Mouse (Mus musculus): ENCODE results near the gene Klk1b3. TPM values are rescaled to one million over a fixed set of nuclear protein-coding genes. Genes with fewer than 3 reads are reported as not detected.
A peak's percentile ranks its signal among the peaks of the same experiment; 100 is the strongest.
"Not testable (repeated sequence)": the region's sequence is repeated elsewhere in the genome, so short reads cannot be mapped to it uniquely, and the experiment has no call there.

Gene Klk1b3
- total RNA-seq (2015; ENCODE audit: low replicate concordance) (not detected in 2 replicates), total RNA-seq (2017; ENCODE audit: low replicate concordance) (not detected in 2 replicates)

DNA sequence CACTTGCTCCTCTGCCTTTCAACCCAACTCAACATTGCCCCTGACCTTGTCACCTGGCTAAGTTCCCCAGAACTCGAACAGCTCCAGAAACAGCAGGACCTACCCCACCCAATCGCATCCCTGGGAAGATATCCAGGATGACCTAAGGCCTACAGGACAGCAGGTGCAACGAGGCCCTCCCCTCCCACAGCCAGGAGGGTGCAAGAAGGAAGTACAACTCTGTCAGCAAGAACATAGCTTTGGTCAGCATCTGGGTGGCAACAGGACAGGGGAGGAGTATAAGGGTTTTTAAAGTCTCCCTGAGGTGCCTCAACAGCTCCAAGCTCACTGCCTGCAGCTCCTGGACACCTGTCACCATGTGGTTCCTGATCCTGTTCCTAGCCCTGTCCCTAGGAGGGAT is at the start of gene Klk1b3:
Gene Klk1b3, plus strand, starts transcription at position 301 of the 400 bp plus-strand sequence.
- ATAC-seq (replicated peaks; ENCODE audit: low FRiP score, poor library complexity, severe bottlenecking), result no peak

- no peak for ATAC-seq (replicated peaks; ENCODE audit: low FRiP score, poor library complexity, severe bottlenecking)
Observed at GRCm38 (mm10) chr7:44179299-44180045, 18.5 kb upstream of the Klk1b3 start.

- not testable (repeated sequence) for ATAC-seq (replicated peaks; ENCODE audit: low FRiP score, poor library complexity, severe bottlenecking)
Observed at GRCm38 (mm10) chr7:44186516-44186915, 11.5 kb upstream of the Klk1b3 start.

- not testable (repeated sequence) for ATAC-seq (replicated peaks; ENCODE audit: low FRiP score, poor library complexity, severe bottlenecking)
Observed at GRCm38 (mm10) chr7:44187936-44188335, 10.1 kb upstream of the Klk1b3 start, which contains the start of gene Klk1b24. Gene Klk1b24, plus strand, starts transcription at chr7:44188236.

DNA sequence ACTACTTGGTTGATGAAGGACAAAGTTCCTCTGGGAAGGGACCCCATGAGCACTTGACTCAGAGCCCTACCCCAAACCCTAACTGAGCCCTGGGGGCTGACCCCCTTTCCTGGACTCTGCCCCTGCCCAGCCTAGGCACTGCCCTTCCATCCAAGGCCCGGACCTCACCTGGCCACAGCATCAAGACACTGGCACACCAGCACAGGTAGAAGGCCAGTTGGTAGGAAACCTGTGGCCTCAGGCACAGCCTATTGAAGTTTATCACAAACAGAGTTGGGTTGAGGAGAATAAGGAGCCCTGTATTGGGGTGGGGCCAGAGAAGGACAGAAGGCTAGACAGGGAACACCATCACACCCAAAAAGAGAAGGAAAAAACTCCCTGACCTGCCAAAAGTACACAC is 4.5 kb upstream of the Klk1b3 start:
- ATAC-seq (replicated peaks; ENCODE audit: low FRiP score, poor library complexity, severe bottlenecking), result not testable (repeated sequence)

DNA sequence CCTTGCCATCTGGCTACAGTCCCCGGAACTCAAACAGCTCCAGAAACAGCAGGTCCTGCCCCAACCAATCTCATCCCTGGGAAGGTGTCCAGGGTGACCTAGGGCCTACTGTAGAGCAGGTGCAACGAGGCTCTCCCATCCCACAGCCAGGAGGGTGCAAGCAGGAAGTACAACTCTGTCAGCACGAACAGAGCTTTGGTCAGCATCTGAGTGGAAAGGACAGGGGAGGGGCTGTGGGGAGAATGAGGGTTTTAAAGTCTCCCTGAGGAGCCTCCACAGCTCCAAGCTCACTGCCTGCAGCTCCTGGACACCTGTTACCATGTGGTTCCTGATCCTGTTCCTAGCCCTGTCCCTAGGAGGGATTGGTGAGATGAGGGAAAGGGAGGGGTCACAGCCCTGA is 9.1 kb downstream of the Klk1b3 start, which contains the start of gene Klk1b4:
Gene Klk1b4, plus strand, starts transcription at position 301 of the 400 bp plus-strand sequence.
- ATAC-seq (replicated peaks; ENCODE audit: low FRiP score, poor library complexity, severe bottlenecking), result not testable (repeated sequence)

- no peak for ATAC-seq (replicated peaks; ENCODE audit: low FRiP score, poor library complexity, severe bottlenecking)
Observed at GRCm38 (mm10) chr7:44208307-44208706, 10.3 kb downstream of the Klk1b3 start.

- ATAC-seq (replicated peaks; ENCODE audit: low FRiP score, poor library complexity, severe bottlenecking), result no peak
Observed at GRCm38 (mm10) chr7:44215645-44216044, 17.7 kb downstream of the Klk1b3 start, which contains the start of gene Klk1b5. Gene Klk1b5, plus strand, starts transcription at chr7:44215945.

DNA sequence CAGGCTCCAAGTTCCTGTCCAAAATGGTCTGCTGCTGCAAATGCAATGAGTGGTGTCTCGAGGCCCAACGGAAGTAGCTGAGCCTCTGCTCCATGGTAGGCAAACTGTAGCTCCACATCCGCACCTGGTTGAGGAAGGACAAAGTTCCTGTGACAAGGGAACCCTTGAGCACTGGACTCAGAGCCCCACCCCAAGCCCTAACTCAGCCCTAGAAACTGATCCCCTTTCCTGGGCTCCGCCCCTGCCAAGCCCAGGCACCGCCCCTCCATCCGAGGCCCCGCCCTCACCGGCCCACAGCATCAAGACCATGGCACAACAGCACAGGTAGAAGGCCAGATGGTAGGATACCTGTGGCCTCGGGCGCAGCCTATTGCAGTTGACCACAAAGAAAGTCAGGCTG is 23.6 kb downstream of the Klk1b3 start:
- 0 out of 2 replicates have a peak, but pooled peaks have one; percentile 30 for ATAC-seq (replicated peaks; ENCODE audit: low FRiP score, poor library complexity, severe bottlenecking)

- ATAC-seq (replicated peaks; ENCODE audit: low FRiP score, poor library complexity, severe bottlenecking), result not testable (repeated sequence)
Observed at GRCm38 (mm10) chr7:44222335-44222734, 24.3 kb downstream of the Klk1b3 start.

DNA sequence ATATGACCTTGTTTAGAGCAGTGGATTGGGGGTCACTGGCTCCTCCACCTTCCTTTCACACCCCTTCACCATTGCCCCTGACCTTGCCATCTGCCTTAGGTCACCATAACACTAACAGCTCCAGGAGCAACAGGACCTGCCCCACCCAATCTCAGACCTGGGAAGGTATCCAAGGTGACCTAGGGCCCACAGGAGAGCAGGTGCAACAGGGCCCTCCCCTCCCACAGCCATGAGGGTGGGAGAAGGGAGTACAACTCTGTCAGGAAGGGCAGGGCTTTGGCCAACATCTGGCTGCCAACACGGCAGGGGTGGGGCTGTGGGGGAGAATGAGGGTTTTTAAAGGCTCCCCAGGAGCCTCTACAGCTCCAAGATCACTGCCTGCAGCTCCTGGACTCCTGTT is 27.1 kb downstream of the Klk1b3 start, which contains the start of gene Klk1:
Gene Klk1, plus strand, starts transcription at position 285 of the 400 bp plus-strand sequence.
- ATAC-seq (replicated peaks; ENCODE audit: low FRiP score, poor library complexity, severe bottlenecking), result no peak

DNA sequence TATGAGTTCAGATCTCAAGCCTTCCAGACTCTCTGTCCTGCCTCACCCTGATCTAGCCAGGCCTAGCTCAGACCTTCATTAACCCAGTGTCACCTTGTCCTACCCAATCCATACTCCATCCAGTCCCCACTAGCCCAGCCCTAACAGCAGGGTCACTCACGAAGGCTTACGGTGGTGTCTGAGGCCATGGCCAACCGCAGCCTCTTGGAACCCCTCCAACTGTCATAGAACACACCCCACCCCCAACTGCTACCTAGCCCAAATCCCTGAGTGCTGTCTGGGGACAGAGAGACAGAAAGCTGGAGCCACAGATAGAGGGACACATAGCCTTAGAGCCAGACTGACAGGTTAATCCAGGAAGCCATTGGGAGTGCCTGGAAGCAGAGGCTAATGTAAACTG is 37.9 kb downstream of the Klk1b3 start, which contains the start of gene Gm36864:
Gene Gm36864, plus strand, starts transcription at position 269 of the 400 bp plus-strand sequence.
- no peak for ATAC-seq (replicated peaks; ENCODE audit: low FRiP score, poor library complexity, severe bottlenecking)

- ATAC-seq (replicated peaks; ENCODE audit: low FRiP score, poor library complexity, severe bottlenecking), result no peak
Observed at GRCm38 (mm10) chr7:44239913-44240312, 41.9 kb downstream of the Klk1b3 start.

GRCm38 (mm10) chr7:44240712-44241111 is 42.7 kb downstream of the Klk1b3 start:
- ATAC-seq (replicated peaks; ENCODE audit: low FRiP score, poor library complexity, severe bottlenecking), result no peak

DNA sequence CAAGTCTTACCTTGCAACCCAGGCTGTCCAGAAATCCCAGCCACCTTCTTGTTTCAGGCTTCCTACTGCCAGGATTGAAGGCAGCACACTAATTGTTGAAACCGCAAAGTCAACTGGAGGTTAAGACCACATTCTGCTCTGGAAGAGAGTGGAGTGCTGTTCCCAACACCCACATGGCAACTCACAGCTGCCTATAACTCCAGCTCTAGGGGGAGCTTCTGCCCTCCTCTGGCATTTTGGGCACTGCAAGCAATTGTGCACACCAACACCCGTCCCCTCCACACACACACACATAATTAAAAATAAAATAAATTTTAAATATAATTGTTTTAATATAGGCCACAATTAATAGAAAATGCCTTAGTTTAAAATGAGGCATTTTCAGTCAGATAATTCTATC is 43.2 kb downstream of the Klk1b3 start:
- ATAC-seq (replicated peaks; ENCODE audit: low FRiP score, poor library complexity, severe bottlenecking), result no peak

- ATAC-seq (replicated peaks; ENCODE audit: low FRiP score, poor library complexity, severe bottlenecking), result no peak
Observed at GRCm38 (mm10) chr7:44244080-44244479, 46.1 kb downstream of the Klk1b3 start.

DNA sequence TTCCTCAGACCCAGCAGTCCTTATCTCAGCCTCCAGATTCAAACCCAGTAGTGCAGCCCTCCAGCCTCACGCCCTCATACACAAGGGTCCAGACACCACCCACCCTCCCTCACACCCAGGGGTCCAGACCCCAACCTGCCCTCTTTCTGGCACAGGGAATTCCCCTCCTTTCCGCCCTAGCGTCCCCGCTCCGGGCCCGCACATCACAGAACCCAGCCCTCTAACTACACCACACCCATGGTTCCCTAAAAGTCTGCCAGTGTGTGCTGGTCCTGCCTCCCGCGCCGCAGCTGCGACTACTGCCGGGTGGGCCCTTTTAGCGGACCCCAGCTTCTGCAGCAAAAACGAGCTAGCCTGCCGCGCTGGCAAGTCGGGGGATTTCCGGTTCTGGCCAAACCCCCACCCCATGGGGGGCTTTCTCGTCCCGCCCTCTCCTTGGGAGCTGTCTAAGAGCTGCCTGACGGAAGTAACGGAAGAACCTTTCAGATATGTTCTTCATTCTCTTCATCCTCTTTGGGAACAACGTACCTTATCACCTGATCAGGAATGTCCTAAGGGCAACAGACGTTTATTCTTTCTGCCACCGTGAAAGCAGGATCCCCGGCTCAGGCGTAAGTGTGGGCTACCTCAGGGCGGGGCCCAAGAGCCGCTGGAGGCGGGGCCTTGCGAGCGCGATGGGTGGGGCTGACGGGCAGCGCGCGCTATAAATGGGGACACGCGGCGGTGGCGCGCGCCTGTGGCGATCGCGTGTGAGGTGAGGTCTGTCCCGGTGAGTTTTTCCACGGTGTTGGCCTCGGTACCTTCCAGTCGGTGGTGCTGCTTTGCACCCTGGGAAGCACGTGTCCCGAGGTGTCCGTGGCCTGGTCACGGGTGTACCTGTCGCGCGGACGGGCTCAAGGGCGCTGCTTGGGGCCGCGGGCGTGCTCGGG is 48.3 kb downstream of the Klk1b3 start, which contains the start of the genes 1700028J19Rik and 2410002F23Rik:
Gene 1700028J19Rik, minus strand, starts transcription at position 641 of the 929 bp plus-strand sequence.
Gene 2410002F23Rik, plus strand, starts transcription at position 668 of the 929 bp plus-strand sequence.
- peak; percentile 90 for ATAC-seq (replicated peaks; ENCODE audit: low FRiP score, poor library complexity, severe bottlenecking)

DNA sequence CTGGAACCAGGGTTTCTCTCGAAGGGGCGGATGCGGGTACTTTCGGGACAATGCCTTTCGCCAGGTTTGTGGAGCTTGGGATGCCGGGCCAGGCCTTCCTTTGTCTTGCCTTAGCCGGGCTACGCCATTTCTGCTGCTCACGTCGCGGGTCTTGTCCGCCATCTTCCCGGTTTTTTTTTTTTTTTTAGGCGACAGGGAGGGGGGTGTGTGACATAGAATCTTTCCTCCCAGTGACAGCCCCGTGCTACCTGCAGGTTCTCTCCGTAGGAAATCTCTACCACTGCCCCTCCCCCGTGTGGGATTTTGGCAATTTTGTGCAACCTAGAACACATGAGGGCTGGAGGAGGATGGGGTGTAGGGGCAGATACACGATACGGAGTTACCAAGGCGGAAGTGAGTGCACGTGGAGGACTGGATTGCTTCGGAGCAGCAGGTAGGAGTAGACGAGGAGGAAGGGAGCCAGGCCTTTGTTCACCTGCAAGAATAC is 49.0 kb downstream of the Klk1b3 start:
- no peak for ATAC-seq (replicated peaks; ENCODE audit: low FRiP score, poor library complexity, severe bottlenecking)

DNA sequence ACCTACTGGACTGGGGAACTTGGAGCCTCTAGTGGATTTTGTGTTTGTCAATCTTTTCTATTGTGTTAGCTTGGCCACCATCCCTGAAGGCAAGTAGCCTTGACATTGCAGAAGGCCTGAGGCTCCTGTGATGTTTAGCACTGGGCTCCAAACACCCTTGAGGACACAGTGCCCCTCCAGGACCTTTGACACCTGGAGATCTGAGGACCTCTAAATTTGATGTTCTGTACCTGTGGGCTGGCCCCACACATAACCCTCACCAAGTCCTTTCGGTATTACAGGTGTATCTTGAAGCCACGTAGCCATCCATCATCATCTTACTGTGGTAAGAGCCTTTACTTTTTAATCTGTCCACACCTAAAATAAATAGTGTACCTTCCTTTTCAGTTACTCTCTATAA is 50.0 kb downstream of the Klk1b3 start:
- no peak for ATAC-seq (replicated peaks; ENCODE audit: low FRiP score, poor library complexity, severe bottlenecking)

GRCm38 (mm10) chr7:44249248-44249647 is 51.3 kb downstream of the Klk1b3 start:
- ATAC-seq (replicated peaks; ENCODE audit: low FRiP score, poor library complexity, severe bottlenecking), result no peak

Measured in erythroblast, adult 5-6 weeks (primary cell).